Mouse (Mus musculus) cortical plate, adult 2 months (tissue): ENCODE measurements at regions not wholly inside any gene's neighbourhood (a gene's known extent, or its start where the extent isn't known, plus 50 kb on each side); places are given as distances from the start of the nearest gene placed in this dataset.

Source experiments
- H3K27ac ChIP-seq: fragments of 200-500 bp; 2 replicates; pipeline ENCODE4 v1.5.1; 2012; ENCODE audit warnings: low read length, control low read depth, inconsistent platforms; ENCODE audit not compliant: insufficient read depth
- H3K4me1 ChIP-seq: fragments of 200-500 bp; 2 replicates; pipeline ENCODE4 v1.6.1; 2011; ENCODE audit warnings: low read length; ENCODE audit not compliant: control insufficient read depth, insufficient read depth
- H3K4me3 ChIP-seq: fragments of 200-500 bp; 2 replicates; pipeline ENCODE4 v1.5.1; 2011; ENCODE audit warnings: mild to moderate bottlenecking, low read length, control low read depth; ENCODE audit not compliant: insufficient read depth
- CTCF ChIP-seq: fragments of 200-500 bp; IDR thresholded peaks from 2 replicates; pipeline ENCODE4 v1.5.1; 2011; ENCODE audit warnings: mild to moderate bottlenecking, control low read depth, low read length; ENCODE audit not compliant: insufficient read depth; ENCODE audit errors: extremely low read depth
- POLR2A ChIP-seq: fragments of 200-500 bp; IDR thresholded peaks from 2 replicates; pipeline ENCODE4 v1.6.1; 2011; ENCODE audit warnings: mild to moderate bottlenecking, low read length, control low read depth; ENCODE audit not compliant: insufficient read depth; ENCODE audit errors: extremely low read depth

DNA sequence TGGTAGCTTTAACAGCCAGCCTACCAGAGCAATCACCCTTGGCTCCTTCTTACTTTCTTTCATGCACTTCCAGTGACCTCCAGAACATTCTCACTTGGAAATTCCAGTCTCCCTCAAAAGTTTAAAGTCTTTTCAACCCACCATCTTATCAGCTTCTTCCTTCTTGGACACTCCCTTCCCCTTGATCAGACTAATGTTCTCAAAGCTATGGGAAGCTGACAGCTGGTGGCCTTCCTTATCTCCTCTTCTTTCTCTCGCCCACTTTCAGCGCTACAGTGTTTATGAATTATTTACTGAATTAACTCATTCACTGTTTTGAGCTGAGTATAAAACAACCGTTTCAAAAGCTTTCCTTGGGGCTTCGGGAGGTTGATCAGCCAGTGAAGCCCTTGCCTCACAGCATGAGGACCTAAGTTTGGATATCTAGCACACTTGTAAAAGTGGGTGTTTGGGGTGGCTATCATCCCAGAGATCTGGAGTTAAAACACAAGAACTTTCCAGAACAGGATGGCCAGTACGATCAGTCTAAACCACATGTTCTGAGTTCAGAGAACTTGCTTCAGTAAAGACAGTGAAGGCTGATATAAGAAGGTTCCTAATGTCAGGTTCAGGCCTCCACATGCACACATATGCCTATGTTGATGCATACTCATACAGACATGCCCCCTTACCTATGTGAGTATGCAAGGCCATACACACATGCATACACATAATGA lies 59.7 kb upstream of the Ikzf2 start:
- H3K4me1 ChIP-seq, result no peaks in the 10 kb centered on the region
- TF ChIP-seq POLR2A (no peak), CTCF (no peak)

DNA sequence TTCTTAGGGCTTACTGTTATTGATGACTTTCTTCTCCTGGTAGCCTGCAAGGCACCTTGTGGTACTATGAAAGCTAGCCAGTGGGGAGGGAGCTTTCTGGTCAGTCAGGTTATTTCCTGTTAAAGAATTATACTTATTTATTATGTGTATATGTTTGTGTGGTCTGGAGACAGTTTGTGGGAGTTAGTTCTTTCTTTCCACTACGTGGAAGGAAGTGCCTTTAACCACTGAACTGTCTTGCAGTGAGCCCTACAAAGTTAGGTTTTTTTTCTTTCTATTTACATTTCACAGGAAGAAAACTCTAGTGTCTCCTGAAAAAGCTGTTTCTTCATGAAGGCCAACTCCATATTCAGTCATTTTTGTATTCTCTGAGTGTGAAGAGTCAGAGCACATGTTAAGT lies 65.7 kb upstream of the Ikzf2 start:
- Histone ChIP-seq H3K4me3 (no peak overlapping the region), H3K4me1 (no peaks in the 10 kb centered on the region), H3K27ac (no peak overlapping the region)
- TF ChIP-seq CTCF, result no peak
- TF ChIP-seq POLR2A, result no peak

More for the DNA sequence above, 59.7 kb upstream of the Ikzf2 start:
- Histone ChIP-seq H3K27ac (no peak overlapping the region), H3K4me3 (no peak overlapping the region)

DNA sequence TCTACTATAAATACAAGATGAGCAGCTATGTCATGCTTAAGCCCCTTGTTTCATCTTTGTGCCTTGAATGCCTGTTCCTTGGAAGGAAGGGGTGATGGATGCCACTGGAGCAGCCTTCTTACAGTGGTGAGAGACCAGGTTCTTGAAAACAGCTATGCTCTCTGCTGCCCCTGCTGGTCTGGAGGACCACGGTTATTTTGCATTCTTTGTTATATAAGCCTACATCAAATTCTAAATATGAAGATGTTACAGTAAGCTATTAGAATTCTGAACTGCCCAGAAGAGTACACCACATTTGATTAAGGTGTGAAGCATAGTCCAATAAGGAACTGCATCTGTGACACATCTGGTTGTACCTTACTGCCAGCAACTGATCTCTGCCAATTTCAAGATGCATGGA lies 69.1 kb upstream of the Spag16 start:
- TF ChIP-seq POLR2A, result no peak
- no peak for TF ChIP-seq CTCF
- no peaks in the 10 kb centered on the region for H3K4me1 ChIP-seq
- no peak overlapping the region for H3K27ac ChIP-seq
- H3K4me3 ChIP-seq, result no peak overlapping the region

DNA sequence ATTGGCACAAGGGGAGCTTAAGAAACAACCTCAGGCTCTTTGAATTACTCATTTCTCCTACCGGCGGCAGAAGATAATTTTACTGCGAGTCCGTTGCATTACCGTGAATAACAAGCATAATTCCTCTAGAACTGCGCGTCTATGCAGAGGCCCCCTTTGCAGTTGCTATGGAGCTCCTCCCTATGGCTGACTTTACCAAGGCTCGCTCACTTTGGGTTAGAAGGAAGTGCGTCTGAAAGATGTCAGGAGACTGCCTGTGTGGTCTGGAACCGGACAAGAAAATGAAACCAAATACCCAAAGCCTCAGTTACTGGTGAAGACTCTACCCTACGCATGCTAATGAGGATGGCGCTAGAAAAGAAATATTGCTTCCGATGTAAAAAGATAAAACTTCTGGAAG lies 67.2 kb upstream of the Spag16 start:
- H3K27ac ChIP-seq, result no peak overlapping the region
- peak overlapping the region; percentile 14; the same call in 1 of the 2 replicates for H3K4me3 ChIP-seq
- no peaks in the 10 kb centered on the region for H3K4me1 ChIP-seq
- TF ChIP-seq CTCF (no peak), POLR2A (no peak)

DNA sequence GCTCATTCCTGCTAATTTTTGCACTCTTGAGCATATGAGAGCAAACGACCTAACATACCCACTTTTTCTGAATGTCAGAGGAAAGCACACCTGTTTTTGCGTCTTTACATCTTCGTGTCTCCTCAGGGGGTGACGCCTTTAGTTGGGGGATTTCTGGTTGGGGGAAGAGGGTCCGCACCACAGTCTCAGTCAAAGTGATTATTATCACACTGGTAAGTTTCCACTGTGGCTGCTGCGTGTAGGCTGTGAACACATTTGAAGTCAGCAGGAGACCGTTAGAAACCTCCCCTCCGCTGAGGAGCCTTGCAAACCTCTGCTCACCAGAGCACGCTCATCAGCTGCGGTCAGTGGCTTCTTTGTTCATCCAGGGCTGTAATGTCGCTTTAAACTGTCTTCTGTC lies 58.1 kb upstream of the Spag16 start:
- no peak for TF ChIP-seq CTCF
- no peak for TF ChIP-seq POLR2A

DNA sequence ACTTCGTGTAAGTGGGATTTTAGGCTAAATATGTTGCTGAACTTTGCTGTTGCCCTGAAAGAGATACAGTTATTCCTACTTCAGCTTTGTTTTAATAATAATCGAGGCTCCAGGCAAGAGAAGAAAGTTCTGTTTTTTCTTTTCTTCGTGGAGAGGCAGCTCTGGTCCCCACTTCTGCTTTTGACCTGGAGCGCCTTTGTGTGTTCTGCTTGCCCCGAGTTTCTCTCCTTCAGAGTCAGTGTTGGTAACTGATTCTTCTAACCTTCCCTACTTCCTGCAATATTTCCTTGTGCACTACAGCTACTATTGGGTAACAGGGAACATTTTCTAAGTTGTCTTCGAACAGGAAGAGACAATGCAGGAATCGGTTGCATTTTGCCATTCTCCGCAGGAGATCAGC lies 56.6 kb upstream of the Spag16 start:
- no peak overlapping the region for H3K4me3 ChIP-seq
- TF ChIP-seq CTCF (no peak), POLR2A (no peak)
- no peak overlapping the region for H3K27ac ChIP-seq
- no peaks in the 10 kb centered on the region for H3K4me1 ChIP-seq

More for the DNA sequence above, 58.1 kb upstream of the Spag16 start:
- Histone ChIP-seq H3K4me1 (no peaks in the 10 kb centered on the region), H3K4me3 (no peak overlapping the region), H3K27ac (no peak overlapping the region)

DNA sequence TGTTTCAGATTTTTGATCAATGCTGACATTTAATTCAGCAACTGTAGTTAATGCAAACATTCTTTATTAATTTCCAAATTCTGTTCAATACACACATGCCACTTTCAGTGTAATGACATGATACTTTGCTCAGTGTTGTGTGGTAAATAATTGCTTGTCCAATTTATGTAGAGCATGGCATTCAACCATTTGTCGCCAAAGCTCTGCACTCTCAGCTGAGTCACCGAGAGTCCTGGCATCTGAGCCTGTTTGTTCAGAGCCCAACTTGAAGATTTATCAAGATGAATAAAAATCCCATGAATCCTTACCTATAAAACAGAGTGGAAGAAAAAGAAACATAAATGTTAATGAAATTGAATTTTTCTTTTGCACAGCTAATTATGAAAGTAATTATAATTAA lies 55.3 kb upstream of the Spag16 start:
- Histone ChIP-seq H3K27ac (no peak overlapping the region), H3K4me3 (no peak overlapping the region), H3K4me1 (no peaks in the 10 kb centered on the region)
- TF ChIP-seq POLR2A, result no peak
- TF ChIP-seq CTCF, result no peak

DNA sequence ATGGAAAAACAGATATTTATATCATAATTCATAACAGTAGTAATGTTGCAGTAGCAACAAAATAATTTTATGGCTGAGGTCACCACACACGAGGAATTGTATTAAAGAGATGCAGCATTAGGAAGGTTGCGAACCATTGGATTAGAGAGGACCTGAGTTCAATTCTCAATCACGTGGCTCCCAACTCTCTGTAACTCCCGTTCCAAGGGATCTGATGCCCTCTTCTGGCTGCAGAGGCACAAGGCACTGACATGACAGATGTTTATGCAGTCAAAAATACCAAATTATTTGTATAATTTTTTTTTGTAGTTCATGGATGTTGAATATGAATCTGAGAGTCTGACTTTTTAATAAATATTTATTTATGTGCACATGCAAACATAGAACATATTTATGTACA lies 51.2 kb upstream of the Spag16 start:
- H3K27ac ChIP-seq, result no peak overlapping the region
- no peak overlapping the region for H3K4me3 ChIP-seq
- H3K4me1 ChIP-seq, result no peaks in the 10 kb centered on the region
- TF ChIP-seq POLR2A (no peak), CTCF (peak; percentile 34; the same call in 1 of the 2 replicates)
